Mouse (Mus musculus) neural tube, embryonic 14.5 days (tissue): ENCODE measurements at regions not wholly inside any gene's neighbourhood (a gene's known extent, or its start where the extent isn't known, plus 50 kb on each side); places are given as distances from the start of the nearest gene placed in this dataset.
"Not testable (repeated sequence)": the region's sequence is repeated elsewhere in the genome, so short reads cannot be mapped to it uniquely, and the experiment has no call there.

Source experiments
- ATAC-seq: fragments of 200-750 bp; cut with Nextera tagmentation; 2 replicates; pipeline ENCODE4 v1.8.0; 2017; ENCODE audit warnings: low read depth, mild to moderate bottlenecking, moderate TSS enrichment, moderate library complexity
- H3K27ac ChIP-seq: fragments of 300-500 bp; sonication (generic); 2 replicates; pipeline ENCODE4 v1.5.1; 2014; ENCODE audit warnings: low read depth, mild to moderate bottlenecking, control low read depth, low read length, moderate library complexity, mixed read lengths
- H3K27me3 ChIP-seq: fragments of 300-500 bp; sonication (generic); 2 replicates; pipeline ENCODE4 v1.6.1; 2014; ENCODE audit warnings: low read length; ENCODE audit not compliant: control insufficient read depth, insufficient read depth
- H3K36me3 ChIP-seq: fragments of 300-500 bp; sonication (generic); 2 replicates; pipeline ENCODE4 v1.6.1; 2014; ENCODE audit warnings: low read length, mixed read lengths; ENCODE audit not compliant: control insufficient read depth, insufficient read depth
- H3K4me1 ChIP-seq: fragments of 300-500 bp; sonication (generic); 2 replicates; pipeline ENCODE4 v1.6.1; 2014; ENCODE audit warnings: low read length; ENCODE audit not compliant: control insufficient read depth, insufficient read depth
- H3K4me2 ChIP-seq: fragments of 300-500 bp; sonication (generic); 2 replicates; pipeline ENCODE4 v1.6.1; 2014; ENCODE audit warnings: mild to moderate bottlenecking, low read depth, low read length, control low read depth
- H3K4me3 ChIP-seq: fragments of 300-500 bp; sonication (generic); 2 replicates; pipeline ENCODE4 v1.5.1; 2014; ENCODE audit warnings: low read depth, low read length, control low read depth, mixed read lengths
- H3K9ac ChIP-seq: fragments of 300-500 bp; sonication (generic); replicated peaks from 2 replicates; pipeline ENCODE4 v1.6.1; 2014; ENCODE audit warnings: low read depth, mild to moderate bottlenecking, control low read depth, low read length, mixed read lengths
- H3K9me3 ChIP-seq: fragments of 300-500 bp; sonication (generic); 2 replicates; pipeline ENCODE4 v1.6.1; 2016; ENCODE audit warnings: low read length; ENCODE audit not compliant: control insufficient read depth
- WGBS: fragments of 180-500 bp; shearing (Covaris S2); extraction: QIAGEN DNeasy Blood & Tissue Kit; methylation state at CpG from one replicate; pipeline ENCODE4 v1.1.7; 2014; 5-methylcytosine and 5-hydroxymethylcytosine counted together

- 40% methylated on average over 6 of the region's 6 CpGs for WGBS
- no peak overlapping the region for H3K4me2 ChIP-seq
- no peaks in the 10 kb centered on the region for H3K9me3 ChIP-seq
- no peaks in the 10 kb centered on the region for H3K36me3 ChIP-seq
- peak; percentile 66; the same call in 1 of the 2 replicates for ATAC-seq
- H3K9ac ChIP-seq, result no peak overlapping the region
- H3K4me1 ChIP-seq, result no peaks in the 10 kb centered on the region
- no peak overlapping the region for H3K4me3 ChIP-seq
- H3K27ac ChIP-seq, result no peak overlapping the region
- H3K27me3 ChIP-seq, result no peaks in the 10 kb centered on the region
These were observed 343.8 kb downstream of the Edem1 start for GRCm38 (mm10) chr6:109172104-109172850.

GRCm38 (mm10) chr6:109173015-109173414 lies 344.6 kb downstream of the Edem1 start:
- Histone ChIP-seq H3K36me3 (no peaks in the 10 kb centered on the region), H3K4me1 (no peaks in the 10 kb centered on the region), H3K4me2 (no peak overlapping the region), H3K9me3 (no peaks in the 10 kb centered on the region), H3K27me3 (no peaks in the 10 kb centered on the region), H3K4me3 (no peak overlapping the region), H3K27ac (no peak overlapping the region), H3K9ac (no peak overlapping the region)
- ATAC-seq, result no peak; the same call in 1 of the 2 replicates
- WGBS, result 69% methylated on average over 1 of the region's 1 CpGs

- Histone ChIP-seq H3K9ac (no peak overlapping the region), H3K27ac (no peak overlapping the region), H3K36me3 (no peaks in the 10 kb centered on the region), H3K4me2 (no peak overlapping the region), H3K9me3 (no peaks in the 10 kb centered on the region), H3K27me3 (no peaks in the 10 kb centered on the region), H3K4me3 (no peak overlapping the region), H3K4me1 (no peaks in the 10 kb centered on the region)
- ATAC-seq, result no peak
- WGBS, result 93% methylated on average over 3 of the region's 3 CpGs
These were observed 348.4 kb downstream of the Edem1 start for GRCm38 (mm10) chr6:109176876-109177275.

GRCm38 (mm10) chr6:109182878-109183277 lies 354.4 kb downstream of the Edem1 start:
- Histone ChIP-seq H3K4me1 (no peaks in the 10 kb centered on the region), H3K36me3 (no peaks in the 10 kb centered on the region), H3K4me2 (no peak overlapping the region), H3K27ac (no peak overlapping the region), H3K9ac (no peak overlapping the region), H3K27me3 (no peaks in the 10 kb centered on the region), H3K9me3 (no peaks in the 10 kb centered on the region), H3K4me3 (no peak overlapping the region)
- ATAC-seq, result peak; percentile 79
- WGBS, result 44% methylated on average over 3 of the region's 3 CpGs

- H3K9ac ChIP-seq, H3K4me1 ChIP-seq, H3K27ac ChIP-seq, H3K27me3 ChIP-seq, ATAC-seq, H3K4me2 ChIP-seq, H3K9me3 ChIP-seq, H3K4me3 ChIP-seq, H3K36me3 ChIP-seq: not testable (repeated sequence)
- WGBS, result 88% methylated on average over 2 of the region's 2 CpGs
These were observed 364.6 kb downstream of the Edem1 start for GRCm38 (mm10) chr6:109193061-109193460.

GRCm38 (mm10) chr6:109193603-109194002 lies 365.2 kb downstream of the Edem1 start:
- WGBS, result 90% methylated on average over 3 of the region's 3 CpGs
- no peak for ATAC-seq
- no peak overlapping the region for H3K9ac ChIP-seq

GRCm38 (mm10) chr6:109209699-109210098 lies 381.3 kb downstream of the Edem1 start:
- Histone ChIP-seq H3K36me3 (no peaks in the 10 kb centered on the region), H3K4me1 (no peaks in the 10 kb centered on the region), H3K4me3 (no peak overlapping the region), H3K9me3 (no peaks in the 10 kb centered on the region), H3K27ac (no peak overlapping the region), H3K9ac (no peak overlapping the region), H3K4me2 (no peak overlapping the region), H3K27me3 (no peaks in the 10 kb centered on the region)
- ATAC-seq, result no peak
- WGBS, result 75% methylated on average over 2 of the region's 2 CpGs

More at GRCm38 (mm10) chr6:109193603-109194002, 365.2 kb downstream of the Edem1 start:
- no peaks in the 10 kb centered on the region for H3K36me3 ChIP-seq
- no peak overlapping the region for H3K4me2 ChIP-seq
- H3K27ac ChIP-seq, result no peak overlapping the region
- H3K4me1 ChIP-seq, result no peaks in the 10 kb centered on the region
- H3K27me3 ChIP-seq, result no peaks in the 10 kb centered on the region
- H3K4me3 ChIP-seq, result no peak overlapping the region
- no peaks in the 10 kb centered on the region for H3K9me3 ChIP-seq

- ATAC-seq, result no peak
- Histone ChIP-seq H3K27ac (no peak overlapping the region), H3K4me1 (no peaks in the 10 kb centered on the region), H3K4me3 (no peak overlapping the region), H3K4me2 (no peak overlapping the region), H3K9me3 (no peaks in the 10 kb centered on the region), H3K9ac (no peak overlapping the region), H3K36me3 (no peaks in the 10 kb centered on the region), H3K27me3 (no peaks in the 10 kb centered on the region)
- WGBS, result 78% methylated on average over 6 of the region's 6 CpGs
These were observed 401.9 kb downstream of the Edem1 start for GRCm38 (mm10) chr6:109230391-109230790.

GRCm38 (mm10) chr6:109233426-109233825 lies 405.0 kb downstream of the Edem1 start:
- Histone ChIP-seq H3K27ac (no peak overlapping the region), H3K4me3 (no peak overlapping the region), H3K9me3 (no peaks in the 10 kb centered on the region), H3K9ac (no peak overlapping the region), H3K4me1 (no peaks in the 10 kb centered on the region), H3K27me3 (no peaks in the 10 kb centered on the region), H3K4me2 (no peak overlapping the region), H3K36me3 (no peaks in the 10 kb centered on the region)
- ATAC-seq, result no peak
- WGBS, result 73% methylated on average over 3 of the region's 3 CpGs
